Mouse (Mus musculus) splenic B cell, adult 2 months (primary cell): ENCODE data around the gene 1700007K13Rik.
A peak's percentile ranks its signal among the peaks of the same experiment; 100 is the strongest.
"Not testable (repeated sequence)": the region's sequence is repeated elsewhere in the genome, so short reads cannot be mapped to it uniquely, and the experiment has no call there.

Source experiments
- DNase-seq: peaks from one replicate; pipeline ENCODE4 v3.0.0-alpha.2; 2011; ENCODE audit warnings: low read depth, low spot score
- H3K27me3 ChIP-seq: 2 replicates; pipeline ENCODE4 v1.6.1; 2012; ENCODE audit warnings: mild to moderate bottlenecking, low read length, moderate library complexity, mixed read lengths; ENCODE audit not compliant: control insufficient read depth, poor library complexity, insufficient read depth, severe bottlenecking
- H3K36me3 ChIP-seq: 2 replicates; pipeline ENCODE4 v1.6.1; 2012; ENCODE audit warnings: mild to moderate bottlenecking, low read length, moderate library complexity, mixed read lengths; ENCODE audit not compliant: control insufficient read depth, poor library complexity, insufficient read depth, severe bottlenecking

Gene 1700007K13Rik

DNA sequence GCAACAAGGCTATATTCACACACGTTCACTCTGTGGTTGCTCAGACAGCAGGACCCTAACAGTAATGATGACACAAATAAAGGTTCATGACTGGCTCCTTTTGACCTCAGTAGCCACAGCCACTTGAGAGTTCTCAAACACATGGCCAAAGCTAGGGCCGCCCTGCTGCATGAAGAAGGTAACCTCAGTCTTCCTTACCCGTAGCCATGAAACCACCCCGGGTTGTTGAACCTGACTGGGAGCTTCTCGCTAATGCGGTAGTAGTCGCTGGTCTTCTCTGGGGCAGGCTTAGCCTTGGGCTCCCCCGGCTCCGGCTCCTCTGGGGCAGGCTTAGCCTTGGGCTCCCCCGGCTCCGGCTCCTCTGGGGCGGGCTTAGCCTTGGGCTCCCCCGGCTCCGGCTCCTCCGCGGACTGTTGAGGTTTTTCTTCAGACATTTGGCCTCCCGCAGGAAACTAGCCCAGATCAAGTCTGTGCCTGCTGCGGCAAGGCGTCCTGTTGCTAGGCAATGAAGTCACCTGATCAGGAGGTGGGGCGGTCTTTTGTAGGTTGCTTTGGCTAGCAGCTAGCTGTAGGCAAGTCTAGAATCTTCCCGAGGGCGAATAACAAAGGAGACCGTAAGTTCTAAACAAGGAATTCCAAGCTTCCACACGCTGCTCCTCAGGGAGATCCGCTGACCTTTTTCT, at the start of gene 1700007K13Rik:
Gene 1700007K13Rik, minus strand, starts transcription at position 497 of the 683 bp plus-strand sequence.
- DNase-seq = peak; percentile 58

DNA sequence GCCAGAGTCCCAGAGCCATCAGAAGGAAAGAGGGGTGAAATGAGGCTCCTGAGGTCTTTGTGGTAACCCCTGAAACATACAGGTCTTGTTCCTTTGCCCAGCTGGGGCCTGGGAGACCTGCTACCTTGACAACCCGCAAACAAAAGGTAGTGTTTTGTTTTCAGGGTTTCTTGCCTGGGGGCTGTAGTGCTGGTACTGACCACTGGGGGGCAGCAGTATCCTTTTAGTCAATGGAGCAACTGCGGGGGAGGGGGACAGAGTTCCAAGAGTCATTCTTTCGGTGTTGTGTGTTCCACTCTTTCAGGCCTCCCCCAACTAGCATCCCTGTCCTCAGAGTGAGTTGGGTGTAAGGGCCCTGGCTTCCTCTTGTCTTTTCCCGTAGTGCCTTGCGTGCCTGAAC, 48.4 kb upstream of the 1700007K13Rik start:
- no peaks in the 10 kb centered on the region for H3K27me3 ChIP-seq
- no peaks in the 10 kb centered on the region for H3K36me3 ChIP-seq
- peak; percentile 96 for DNase-seq

More for the DNA sequence above, at the start of gene 1700007K13Rik:
- Histone ChIP-seq H3K36me3 (no peaks in the 10 kb centered on the region; the same call in 1 of the 2 replicates), H3K27me3 (no peaks in the 10 kb centered on the region; the same call in 1 of the 2 replicates)

DNA sequence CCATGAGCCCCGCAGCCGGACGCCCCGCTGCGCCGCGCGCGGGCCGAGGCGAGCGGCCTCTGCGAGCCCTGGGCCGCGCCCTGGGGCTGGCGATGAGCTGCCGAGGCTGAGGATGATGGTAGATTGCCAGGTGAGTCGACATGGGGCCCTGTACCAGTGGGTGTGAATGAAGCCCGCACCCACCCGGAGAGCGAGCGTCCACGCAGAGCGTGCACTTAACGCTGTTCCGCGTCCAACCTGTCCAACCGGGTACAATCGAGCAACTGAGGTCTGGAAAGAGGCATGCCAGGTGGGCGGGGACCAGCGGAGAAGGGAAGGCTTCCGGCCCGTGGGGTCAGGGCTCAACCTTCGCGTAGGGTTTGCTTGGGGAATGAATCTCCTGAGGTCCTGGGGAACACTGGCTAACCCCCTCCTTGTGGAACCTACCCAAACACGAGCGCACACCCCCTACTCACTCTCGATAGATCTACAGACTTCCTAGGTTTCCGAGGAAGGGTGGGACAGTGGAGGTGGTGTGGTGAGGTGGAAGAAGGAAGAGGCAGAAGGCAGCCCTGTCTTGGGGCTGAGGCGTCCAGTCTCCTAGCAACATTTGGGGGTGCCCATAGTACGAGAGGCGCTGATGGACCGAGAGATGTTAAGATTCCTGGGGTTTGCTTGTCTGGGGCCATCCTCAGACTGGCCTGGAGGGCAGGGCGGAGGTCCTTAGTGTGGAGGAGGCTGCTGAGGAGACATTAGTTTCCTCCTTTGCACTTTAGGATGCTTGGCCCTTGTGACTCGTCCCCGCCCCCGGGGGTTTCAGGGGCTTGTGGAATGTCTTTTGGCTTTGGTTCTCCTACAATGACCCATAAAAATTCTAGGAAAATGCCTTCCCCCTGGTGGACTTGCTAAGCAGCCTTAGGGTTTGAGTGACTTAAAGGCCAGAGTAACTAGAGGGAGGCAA, 47.6 kb upstream of the 1700007K13Rik start:
- peak; percentile 43 for DNase-seq
- no peaks in the 10 kb centered on the region for H3K27me3 ChIP-seq
- no peaks in the 10 kb centered on the region for H3K36me3 ChIP-seq

DNA sequence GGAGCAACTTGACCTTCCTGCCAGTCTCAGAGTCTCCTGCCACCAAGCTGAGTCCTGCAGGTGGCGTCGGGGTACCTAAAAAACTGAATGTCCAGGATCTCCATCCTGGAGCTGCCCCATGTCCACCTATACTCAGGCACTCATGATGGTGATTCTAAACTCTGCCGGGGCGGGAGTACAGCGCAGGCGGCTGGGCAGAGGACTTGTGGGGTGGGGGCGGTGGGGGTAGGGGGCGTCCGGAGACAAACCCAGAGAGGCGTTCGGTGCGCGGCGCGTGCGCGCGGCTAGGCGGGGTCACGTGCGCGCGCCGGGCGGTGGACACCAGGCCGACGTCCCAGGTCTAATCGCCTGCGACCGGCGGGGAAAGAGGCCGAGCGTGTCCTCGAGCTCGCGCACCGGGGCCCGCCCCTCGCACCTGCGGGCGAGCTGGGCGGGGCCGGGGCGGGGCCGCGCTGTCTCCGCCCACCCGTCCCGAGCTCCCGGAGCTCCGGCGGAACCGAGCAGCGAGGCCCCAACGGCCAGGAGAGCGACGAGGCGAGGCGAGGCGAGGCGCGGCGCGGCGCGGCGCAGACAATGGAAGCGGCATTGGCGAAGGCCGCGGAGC, 46.8 kb upstream of the 1700007K13Rik start, which contains the start of gene Ralgds:
Gene Ralgds, plus strand, starts transcription at position 328 of the 604 bp plus-strand sequence.
- no peaks in the 10 kb centered on the region for H3K27me3 ChIP-seq
- peak; percentile 80 for DNase-seq

DNA sequence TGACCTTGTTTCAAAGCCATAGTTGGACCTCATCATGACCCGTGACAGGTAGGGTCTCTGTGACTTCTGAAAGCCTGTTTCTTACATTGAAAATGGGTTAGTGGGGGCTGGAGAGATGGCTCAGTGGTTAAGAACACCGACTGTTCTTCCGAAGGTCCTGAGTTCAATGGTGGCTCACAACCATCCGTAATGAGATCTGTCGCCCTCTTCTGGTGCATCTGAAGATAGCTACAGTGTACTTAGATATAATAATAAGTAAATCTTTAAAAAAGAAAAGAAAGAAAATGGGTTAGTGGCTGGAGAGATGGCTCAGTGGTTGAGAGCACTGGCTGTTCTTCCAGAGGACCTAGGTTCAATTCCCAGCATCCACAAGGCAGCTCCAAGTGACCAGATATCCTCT, 45.5 kb upstream of the 1700007K13Rik start:
- H3K27me3 ChIP-seq, H3K36me3 ChIP-seq: not testable (repeated sequence)
- peak; percentile 33 for DNase-seq

More for the DNA sequence above, 46.8 kb upstream of the 1700007K13Rik start, which contains the start of gene Ralgds:
- H3K36me3 ChIP-seq = no peaks in the 10 kb centered on the region

DNA sequence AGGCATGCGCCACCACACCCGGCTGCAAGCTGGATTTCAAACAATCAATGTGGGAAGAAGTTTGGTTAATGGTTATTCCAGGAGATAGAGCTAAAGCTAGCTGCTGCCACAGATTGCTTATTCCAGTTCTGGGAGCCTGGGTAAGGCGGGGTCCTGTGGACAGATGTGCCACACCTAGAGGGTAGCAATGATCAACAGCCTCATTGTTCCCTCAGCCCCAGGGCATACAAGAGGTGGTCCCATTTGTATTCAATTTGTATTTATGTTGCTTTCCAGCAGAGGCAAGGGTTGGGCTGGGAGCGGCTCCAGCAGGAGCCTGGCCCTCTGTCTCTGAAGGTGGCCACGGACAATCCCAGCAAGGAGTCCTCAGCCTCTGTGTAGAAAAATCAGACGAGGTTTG, 40.2 kb upstream of the 1700007K13Rik start:
- DNase-seq = no peak
- Histone ChIP-seq H3K36me3 (no peaks in the 10 kb centered on the region), H3K27me3 (no peaks in the 10 kb centered on the region)

DNA sequence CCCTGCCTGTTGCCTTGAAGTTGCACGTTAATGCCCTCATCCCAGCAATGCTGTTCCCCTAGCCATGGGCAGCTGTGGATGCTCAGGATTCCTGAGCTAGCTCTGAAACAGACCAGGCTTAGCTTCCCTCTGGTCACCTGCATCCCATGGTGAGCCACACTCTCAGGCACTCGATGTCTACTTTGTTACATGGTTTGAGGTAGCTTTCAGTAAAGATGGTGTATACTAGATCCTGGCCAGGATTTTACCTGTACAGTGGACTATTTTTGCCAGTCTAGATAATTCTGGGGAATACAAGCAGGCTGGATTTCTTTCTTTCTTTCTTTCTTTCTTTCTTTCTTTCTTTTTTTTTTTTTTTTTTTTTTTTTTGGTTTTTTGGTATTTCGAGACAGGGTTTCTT, 39.7 kb upstream of the 1700007K13Rik start, which contains the start of gene Gm10134:
Gene Gm10134, plus strand, starts transcription at position 301 of the 400 bp plus-strand sequence.
- DNase-seq = no peak
- no peaks in the 10 kb centered on the region for H3K36me3 ChIP-seq
- no peaks in the 10 kb centered on the region for H3K27me3 ChIP-seq

DNA sequence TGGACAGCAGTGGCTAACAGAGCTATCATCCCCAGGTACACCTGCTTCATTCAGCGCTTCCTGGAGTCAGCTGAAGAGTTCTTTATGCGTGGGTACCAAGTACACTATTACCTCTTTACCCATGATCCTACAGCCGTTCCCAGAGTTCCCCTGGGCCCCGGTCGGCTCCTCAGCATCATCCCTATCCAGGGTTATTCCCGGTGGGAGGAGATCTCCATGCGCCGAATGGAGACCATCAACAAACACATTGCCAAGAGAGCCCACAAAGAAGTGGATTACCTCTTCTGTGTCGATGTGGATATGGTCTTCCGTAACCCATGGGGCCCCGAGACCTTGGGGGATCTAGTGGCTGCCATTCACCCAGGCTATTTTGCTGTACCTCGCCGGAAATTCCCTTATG, 38.5 kb upstream of the 1700007K13Rik start:
- Histone ChIP-seq H3K36me3 (no peaks in the 10 kb centered on the region), H3K27me3 (no peaks in the 10 kb centered on the region)
- no peak for DNase-seq

DNA sequence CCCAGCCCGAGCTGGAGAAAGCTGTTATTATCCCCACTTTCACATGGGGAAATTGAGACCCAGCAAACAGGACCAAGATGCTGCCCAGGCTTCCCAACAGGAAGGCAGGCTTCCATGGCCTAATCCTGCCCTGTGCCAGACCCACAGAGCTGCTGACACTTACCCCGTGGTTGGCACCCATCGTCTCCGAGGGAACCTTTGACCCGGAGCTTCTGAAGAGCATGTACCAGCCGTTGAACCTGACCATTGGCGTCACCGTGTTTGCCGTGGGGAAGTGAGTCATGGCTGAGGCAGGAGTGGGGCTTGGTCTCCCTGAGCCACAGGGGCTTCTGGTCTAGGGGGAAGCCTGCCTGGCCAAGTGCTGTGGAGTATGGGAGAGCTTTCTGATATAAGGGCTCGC, 36.9 kb upstream of the 1700007K13Rik start:
- H3K36me3 ChIP-seq = no peaks in the 10 kb centered on the region
- DNase-seq = no peak
- H3K27me3 ChIP-seq = no peaks in the 10 kb centered on the region

DNA sequence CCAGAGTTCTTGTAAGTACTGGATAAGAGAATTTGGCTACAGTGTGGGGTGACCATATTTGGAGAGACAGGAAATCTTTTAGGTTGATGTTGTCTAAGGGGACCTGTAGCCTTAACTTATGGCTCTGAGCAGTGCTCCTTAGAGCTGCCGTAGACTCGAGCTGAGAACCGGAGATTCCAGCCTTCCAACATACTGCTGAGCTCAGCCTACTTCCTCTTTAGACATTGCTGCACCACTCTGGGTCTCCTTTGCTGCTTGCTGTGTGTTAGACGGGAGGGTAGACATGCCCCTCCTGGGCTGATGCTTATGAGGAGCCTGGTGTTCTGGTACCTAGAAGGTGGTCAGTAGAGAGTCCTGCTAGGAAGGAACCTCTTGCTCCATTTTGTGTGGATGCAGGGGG, 32.3 kb upstream of the 1700007K13Rik start:
- no peaks in the 10 kb centered on the region for H3K27me3 ChIP-seq
- no peak for DNase-seq
- H3K36me3 ChIP-seq = no peaks in the 10 kb centered on the region

DNA sequence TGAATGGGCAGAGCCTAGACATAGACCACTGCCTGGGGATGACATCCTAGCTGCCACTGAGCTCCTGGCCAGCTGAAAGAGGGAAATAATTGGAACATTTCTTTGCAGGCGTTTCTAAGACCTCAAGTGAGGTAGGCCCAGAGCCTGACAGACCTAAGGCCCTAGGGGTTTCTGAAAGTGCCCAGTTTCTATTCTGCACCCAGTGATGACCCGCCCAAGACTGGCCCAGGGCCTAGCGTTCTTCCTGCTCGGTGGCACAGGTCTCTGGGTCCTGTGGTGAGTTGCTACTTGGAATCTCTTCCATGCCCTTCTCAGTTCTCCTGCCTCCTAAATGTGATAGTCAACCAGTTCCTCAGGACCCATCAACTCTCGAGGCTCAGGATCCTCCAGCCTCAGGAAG, 31.4 kb upstream of the 1700007K13Rik start:
- DNase-seq = no peak
- Histone ChIP-seq H3K27me3 (no peaks in the 10 kb centered on the region), H3K36me3 (no peaks in the 10 kb centered on the region)

DNA sequence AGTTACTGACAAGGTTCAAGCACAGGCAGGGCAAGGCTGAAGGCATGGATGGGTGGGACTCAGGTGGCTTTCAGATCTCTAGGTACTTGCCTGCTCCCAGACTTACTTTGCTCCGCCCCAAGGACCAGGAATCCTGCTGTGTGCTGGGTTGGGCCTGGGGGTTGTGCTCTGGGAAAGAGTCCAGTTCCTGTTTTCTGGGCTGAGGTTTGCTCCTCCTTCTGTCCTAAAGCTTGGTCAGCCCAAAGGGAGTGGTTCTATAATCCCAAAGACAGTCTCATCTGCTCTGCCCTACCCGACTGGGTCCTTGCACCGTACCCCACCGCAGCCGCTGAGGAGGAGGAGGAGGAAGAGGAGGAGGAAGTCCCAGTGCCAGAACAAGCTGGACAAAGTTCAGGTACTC, 30.5 kb upstream of the 1700007K13Rik start, which contains the start of gene Gbgt1:
Gene Gbgt1, plus strand, starts transcription at position 221 of the 400 bp plus-strand sequence.
- no peaks in the 10 kb centered on the region for H3K36me3 ChIP-seq
- DNase-seq = no peak
- H3K27me3 ChIP-seq = no peaks in the 10 kb centered on the region

DNA sequence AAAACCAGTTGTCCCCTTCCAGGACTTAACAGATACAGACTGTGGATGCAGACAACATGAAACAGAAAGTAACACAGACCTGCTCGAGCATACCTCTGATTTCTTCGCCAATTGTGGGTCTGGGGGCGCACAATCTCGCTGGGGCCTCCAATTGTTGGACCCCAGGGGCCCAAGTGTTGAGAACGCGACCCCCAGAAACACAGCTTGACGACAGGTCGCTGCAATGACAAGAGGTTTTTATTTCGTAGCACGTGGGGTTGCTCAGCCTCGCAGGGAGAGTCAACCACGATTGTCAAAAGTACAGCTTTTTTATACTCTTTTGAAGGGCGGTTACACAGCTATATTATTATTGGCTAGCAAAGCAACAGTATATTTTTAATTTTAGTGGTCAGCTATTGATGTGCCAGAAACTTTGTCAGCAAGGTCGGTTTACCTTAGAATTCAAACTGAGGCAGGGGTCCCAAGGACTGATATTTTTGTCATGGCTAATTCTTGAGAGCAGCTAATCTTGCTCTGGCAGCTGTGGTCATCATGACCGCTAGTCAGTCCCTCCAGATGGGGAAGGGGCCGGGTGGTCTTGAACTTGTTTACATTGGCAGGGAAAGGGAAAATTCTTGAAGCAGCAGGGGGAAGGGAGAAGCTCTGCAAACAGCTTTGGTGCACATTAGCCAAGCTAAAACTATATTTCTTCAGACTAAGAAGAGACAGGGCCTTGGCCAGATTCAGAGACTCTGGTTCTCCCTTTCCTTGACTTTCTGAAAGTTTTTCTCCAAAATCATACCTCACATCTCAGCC, 29.9 kb upstream of the 1700007K13Rik start:
- no peak for DNase-seq
- Histone ChIP-seq H3K27me3 (no peaks in the 10 kb centered on the region), H3K36me3 (no peaks in the 10 kb centered on the region)

DNA sequence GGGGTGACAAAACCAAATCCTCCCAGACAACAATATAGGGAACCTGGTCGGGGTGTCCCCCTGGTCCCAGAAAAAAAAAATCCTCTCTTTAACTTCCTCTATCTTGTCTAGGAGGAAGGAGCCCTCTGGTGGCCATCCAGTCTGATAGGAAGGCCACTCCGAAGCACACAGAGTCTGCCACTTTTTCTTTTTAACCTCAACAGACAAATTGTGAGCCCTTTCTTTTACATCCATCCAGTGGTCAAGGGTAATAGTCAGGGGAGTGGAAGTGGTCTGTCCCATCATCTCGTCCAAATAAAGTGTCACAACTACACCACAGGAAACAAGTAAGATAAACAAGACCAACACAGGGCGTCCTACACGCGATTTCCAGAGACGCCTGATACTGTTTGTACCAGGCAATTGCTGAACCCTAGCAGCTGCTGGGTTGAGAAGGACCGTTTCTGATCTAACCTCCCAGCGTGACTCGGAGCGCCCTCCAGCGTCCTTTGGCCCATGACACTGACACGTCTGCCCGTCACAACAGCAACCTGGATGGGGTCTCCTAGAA, 29.1 kb upstream of the 1700007K13Rik start:
- DNase-seq = peak; percentile 46

More for the DNA sequence above, 29.1 kb upstream of the 1700007K13Rik start:
- H3K27me3 ChIP-seq = no peaks in the 10 kb centered on the region
- H3K36me3 ChIP-seq = no peaks in the 10 kb centered on the region
